Mouse (Mus musculus) splenic B cell, adult 2 months (primary cell): ENCODE measurements around the gene Nek9.

Experiments
- DNase-seq: peaks from one replicate; pipeline ENCODE4 v3.0.0-alpha.2; 2011; ENCODE audit warnings: low read depth, low spot score
- H3K27me3 ChIP-seq: 2 replicates; pipeline ENCODE4 v1.6.1; 2012; ENCODE audit warnings: mild to moderate bottlenecking, low read length, moderate library complexity, mixed read lengths; ENCODE audit not compliant: control insufficient read depth, poor library complexity, insufficient read depth, severe bottlenecking
- H3K36me3 ChIP-seq: 2 replicates; pipeline ENCODE4 v1.6.1; 2012; ENCODE audit warnings: mild to moderate bottlenecking, low read length, moderate library complexity, mixed read lengths; ENCODE audit not compliant: control insufficient read depth, poor library complexity, insufficient read depth, severe bottlenecking

Nek9 gene

DNA sequence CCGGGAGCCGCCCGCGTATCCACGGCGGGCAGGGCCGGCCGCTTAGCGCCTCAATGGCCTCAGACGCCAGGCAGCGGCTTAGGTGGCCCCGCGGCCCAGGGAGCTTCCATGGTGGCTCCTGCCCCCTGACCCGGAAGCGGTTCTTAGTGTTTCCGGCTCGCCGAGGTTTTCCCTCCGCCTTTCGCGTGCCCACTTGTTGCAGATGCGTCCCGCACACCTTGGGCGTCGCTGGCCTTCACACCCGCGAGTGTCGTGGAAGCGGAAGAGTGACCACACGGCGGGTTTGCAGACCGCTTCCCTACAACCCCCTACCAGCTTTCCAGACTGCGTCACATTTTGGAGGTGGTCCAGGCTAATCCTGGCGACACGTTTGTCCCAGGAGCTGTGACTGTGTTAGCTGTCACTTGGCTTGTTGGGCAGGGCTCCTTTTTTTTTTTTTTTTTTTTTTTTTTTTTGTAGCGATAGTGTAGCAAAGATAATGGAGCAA is at the start of gene Nek9:
Gene Nek9 (minus strand): TSS at position 120 of the 487 bp plus-strand sequence.
- peak; percentile 95 for DNase-seq
- peaks cover 6% of the 10 kb centered on the region; the same call in 1 of the 2 replicates for H3K36me3 ChIP-seq
- H3K27me3 ChIP-seq = no peaks in the 10 kb centered on the region

DNA sequence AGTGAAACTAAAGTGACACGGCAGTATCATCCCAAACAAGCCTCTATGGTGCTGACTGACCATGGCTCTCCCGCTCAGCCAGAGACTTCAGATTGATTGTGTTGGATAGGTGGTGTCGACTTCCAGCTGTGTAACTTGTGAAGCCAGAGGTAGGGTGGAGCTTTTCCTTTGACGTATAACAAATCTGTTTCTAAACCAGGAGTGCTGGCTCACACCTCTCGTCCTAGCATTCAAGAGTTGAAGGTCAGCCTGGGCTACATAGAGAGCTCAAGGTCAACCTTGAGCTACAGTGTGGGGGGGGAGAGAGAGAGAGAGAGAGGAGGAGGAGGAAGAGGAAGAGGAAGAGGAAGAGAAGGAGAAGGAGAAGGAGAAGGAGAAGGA is 46.8 kb upstream of the Nek9 start:
- no peaks in the 10 kb centered on the region for H3K27me3 ChIP-seq
- H3K36me3 ChIP-seq = no peaks in the 10 kb centered on the region
- DNase-seq = no peak

DNA sequence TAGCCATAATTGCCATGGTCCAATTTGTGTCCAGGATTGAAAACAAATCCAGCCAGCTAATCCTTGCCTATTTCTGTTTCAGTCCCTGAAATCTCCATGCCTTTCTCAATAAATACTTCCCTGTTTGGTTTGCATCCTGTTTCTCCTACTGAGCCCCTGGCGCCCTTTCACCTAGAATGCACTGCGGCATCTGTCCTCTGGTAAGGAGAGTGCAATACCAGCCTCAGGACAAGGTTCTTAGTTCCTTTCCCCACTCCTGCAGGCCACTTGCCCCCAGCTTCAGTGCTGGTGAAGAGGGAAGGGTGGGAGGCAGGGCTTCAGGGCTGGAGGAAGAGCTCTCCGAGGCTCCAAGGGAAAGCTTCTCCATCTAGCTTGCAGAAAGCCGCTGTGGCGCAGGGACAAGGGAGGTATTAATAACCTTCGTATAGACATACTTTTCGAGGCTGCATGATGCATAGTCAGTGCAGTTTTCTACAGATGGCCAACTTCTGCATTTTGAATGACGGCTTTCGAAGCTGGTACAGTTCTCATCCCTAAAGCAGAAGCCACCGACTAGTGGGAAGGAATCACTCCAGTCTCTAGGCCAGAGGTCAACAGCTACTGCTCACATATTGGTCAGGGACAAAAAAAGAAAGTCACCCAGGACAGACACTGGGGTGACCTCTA is 46.3 kb upstream of the Nek9 start:
- Histone ChIP-seq H3K36me3 (no peaks in the 10 kb centered on the region), H3K27me3 (no peaks in the 10 kb centered on the region)
- DNase-seq = peak; percentile 49

DNA sequence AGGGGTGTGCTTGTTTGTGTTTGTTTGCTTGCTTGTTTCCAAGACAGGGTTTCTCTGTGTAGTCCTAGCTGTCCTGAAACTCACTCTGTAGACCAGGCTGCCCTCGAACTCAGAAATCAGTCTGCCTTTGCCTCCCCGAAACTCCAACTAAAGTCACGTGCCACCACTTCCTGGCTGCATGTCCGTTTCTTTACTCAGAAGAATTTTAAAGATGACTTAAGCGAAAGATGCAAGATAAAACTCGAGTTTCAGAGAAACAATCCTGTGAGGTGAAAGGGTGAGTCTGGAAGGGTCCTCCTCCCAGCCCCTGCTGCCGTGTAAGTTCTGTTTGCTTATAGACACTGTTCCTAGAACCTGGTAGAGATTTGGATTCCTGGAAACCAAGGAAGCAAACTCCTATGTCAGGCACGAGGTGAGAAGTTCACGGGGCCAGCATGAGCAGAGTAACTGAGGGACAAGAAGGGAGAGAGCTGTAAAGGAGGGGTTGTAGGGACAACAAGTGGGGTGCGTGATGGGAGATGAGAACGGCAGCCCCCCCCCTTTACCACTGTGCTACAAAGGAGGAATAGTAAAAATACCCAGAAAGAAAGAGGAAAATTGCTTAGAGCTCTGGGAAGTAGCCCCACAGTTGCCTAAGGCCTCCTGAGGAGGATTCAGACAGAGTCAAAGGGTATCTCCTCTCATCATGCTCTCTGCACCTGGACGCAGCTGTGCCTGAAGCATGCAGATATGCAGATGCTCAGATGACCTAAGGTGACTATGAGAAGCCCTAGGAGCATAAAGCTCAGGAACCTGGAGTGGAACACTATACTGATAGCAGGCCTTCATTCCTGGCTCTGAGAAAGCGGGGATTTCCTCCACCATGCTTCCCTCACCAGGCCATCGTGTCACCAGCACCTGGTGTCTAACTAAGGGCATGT is 43.9 kb upstream of the Nek9 start:
- H3K27me3 ChIP-seq = no peaks in the 10 kb centered on the region
- no peak for DNase-seq

DNA sequence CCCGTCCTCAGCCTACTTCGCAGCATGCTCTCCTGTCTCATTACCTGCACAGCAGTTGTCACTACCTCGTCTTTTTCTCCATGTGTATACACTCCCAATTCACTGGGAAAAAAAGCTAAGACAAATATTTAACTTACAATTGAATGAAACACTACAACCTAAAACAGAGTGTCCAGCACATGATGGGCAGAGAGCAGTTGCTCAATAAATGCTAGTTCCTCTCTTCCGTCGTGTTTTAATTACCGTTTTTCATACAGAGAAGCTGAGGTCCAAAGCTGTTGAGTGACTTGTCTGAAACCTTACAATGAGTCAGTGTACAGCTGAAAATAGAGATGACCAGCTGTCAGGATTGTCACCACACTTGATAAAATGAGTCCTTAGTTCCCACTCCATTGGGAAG is 42.4 kb upstream of the Nek9 start:
- Histone ChIP-seq H3K27me3 (no peaks in the 10 kb centered on the region), H3K36me3 (no peaks in the 10 kb centered on the region)
- no peak for DNase-seq

More for the DNA sequence above, 43.9 kb upstream of the Nek9 start:
- H3K36me3 ChIP-seq = no peaks in the 10 kb centered on the region

DNA sequence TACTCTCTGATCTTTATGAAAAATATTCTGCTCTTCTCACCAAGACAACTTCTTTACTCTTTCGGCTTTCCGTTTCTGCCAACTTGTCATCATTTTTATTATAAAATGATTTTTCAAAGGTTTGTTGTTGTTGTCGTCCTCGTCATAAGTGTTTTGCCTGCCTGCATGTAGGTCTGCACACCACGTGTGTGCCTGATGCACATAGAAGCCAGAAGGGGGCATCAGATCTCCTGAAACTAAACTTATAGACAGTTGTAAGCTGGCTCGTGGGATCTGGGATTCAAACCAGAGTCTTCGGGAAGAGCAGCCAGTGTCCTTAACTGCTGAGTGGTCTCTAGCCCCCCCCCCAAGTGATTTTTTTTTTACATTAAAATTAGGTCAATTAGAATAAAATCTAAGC is 41.8 kb upstream of the Nek9 start:
- Histone ChIP-seq H3K36me3 (no peaks in the 10 kb centered on the region), H3K27me3 (no peaks in the 10 kb centered on the region)
- DNase-seq = peak; percentile 18

DNA sequence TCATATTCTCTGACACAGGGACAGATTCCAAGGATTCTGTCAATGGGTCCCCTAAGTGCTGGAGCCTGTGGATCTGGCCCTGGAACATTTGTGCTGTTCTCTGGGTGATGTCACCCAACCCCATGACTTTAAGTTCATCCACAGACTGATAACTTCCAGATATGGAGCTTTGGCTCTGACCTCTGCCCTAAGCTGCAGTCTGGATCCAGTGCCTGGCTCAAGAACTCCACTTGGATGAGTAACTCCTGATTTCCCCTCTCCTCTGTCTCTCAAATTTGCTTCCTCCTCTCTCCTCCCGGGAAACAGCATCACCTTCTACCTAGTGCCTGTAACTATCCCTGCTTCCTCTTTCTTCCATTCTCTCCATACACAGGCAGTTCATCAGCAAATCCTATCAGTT is 41.1 kb upstream of the Nek9 start:
- H3K36me3 ChIP-seq = no peaks in the 10 kb centered on the region
- H3K27me3 ChIP-seq = no peaks in the 10 kb centered on the region
- no peak for DNase-seq

DNA sequence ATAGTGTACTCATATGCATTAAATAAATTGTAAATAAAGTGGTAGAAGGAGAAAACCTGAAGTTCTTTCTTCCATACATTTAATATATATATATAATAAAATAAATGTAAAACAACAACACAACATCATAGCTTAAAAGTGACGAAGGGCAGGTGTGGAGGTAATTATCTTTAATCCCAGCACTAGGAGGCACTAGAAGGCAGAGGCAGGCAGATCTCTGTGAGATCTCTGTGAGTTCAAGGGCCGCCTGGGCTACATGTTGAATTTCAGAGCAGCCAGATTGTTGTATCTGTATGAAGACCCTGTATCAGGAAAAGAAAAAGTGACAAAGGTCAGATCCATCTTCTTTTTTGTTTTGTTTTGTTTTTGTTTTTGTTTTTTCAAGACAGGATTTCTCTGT is 39.1 kb upstream of the Nek9 start:
- DNase-seq = peak; percentile 53
- H3K36me3 ChIP-seq = no peaks in the 10 kb centered on the region
- H3K27me3 ChIP-seq = no peaks in the 10 kb centered on the region

DNA sequence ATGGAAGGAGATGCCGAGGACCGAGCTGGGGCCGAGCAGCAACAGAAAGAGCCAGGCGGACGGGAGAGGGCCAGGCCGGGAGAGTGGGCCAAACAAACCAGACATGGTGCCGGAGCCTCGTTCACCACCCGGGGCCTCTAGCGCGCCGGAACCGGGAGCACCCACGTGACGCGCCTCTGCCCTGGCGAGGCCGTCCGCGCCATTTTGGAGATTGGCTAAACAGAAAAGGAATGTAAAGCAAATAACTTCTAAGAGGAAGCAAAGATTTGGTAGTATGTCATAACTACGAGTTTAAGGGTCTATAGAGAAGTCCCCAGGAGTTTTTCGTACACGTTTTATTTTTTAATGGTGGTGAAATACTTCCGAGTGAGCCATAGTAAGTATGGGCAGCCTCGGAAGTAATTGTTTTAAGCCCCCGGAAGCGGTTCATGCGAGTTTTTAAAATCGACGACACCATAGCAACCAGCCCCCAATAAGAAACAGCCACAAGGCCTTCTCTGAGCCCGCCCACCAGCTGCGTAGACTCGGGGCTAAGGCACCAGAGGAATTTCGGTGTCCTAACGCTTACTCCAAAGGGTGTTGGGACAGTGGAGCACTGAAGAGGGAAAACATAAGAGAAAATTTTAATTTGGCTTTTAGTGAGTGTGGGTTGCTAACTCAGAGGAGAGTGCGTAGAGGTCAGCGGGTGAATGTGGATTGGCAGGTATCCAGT is 35.6 kb upstream of the Nek9 start, which contains the start of gene Tmed10:
Gene Tmed10 (minus strand): TSS at position 287 of the 712 bp plus-strand sequence.
- H3K36me3 ChIP-seq = no peaks in the 10 kb centered on the region
- no peaks in the 10 kb centered on the region for H3K27me3 ChIP-seq
- peak; percentile 93 for DNase-seq

DNA sequence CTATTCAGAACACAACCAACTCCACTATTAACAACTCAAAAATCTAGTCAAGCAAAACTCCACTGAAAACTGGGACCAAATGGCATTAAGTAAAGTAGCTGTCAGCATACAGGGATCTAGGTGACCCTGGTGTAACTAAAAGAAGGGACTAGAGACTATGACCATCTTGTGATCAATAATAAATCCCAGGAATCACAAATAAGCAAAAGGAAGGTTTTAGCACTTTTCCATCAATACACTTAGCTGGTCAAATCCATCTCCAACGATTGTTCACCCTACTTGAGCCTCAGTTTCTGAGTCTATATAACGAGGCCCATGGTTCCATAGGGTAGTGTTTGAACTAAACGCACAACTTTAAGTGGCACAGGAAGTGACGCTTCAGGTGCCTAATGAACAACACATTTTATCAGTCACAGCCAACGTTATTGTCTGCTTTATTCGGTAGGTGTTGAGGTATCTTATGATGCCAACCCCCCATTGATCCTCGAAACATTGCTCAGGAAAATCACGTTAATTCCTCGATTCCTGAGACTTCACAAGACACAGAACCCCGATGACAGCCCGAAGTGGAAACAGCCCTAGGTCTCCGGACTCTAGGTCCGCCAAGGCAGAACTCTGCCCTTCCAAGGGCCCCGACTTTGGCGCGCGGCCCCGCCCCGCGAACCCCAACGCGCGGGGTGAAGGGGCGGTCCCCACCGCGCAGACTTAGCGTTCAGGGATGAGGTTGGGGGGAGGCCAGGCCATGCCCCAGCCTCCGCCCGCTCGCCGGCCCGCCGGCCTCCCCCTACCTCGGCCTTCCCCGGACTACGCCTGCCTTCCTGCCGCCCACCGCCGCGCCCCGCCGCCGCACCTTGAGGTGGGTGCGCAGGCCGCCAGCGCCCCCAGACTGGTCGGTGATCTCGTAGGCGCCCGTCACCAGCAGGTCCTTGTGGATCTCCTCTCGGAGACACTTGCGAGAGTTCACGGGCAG is 34.7 kb upstream of the Nek9 start:
- peak; percentile 76 for DNase-seq
- Histone ChIP-seq H3K36me3 (no peaks in the 10 kb centered on the region), H3K27me3 (no peaks in the 10 kb centered on the region)

DNA sequence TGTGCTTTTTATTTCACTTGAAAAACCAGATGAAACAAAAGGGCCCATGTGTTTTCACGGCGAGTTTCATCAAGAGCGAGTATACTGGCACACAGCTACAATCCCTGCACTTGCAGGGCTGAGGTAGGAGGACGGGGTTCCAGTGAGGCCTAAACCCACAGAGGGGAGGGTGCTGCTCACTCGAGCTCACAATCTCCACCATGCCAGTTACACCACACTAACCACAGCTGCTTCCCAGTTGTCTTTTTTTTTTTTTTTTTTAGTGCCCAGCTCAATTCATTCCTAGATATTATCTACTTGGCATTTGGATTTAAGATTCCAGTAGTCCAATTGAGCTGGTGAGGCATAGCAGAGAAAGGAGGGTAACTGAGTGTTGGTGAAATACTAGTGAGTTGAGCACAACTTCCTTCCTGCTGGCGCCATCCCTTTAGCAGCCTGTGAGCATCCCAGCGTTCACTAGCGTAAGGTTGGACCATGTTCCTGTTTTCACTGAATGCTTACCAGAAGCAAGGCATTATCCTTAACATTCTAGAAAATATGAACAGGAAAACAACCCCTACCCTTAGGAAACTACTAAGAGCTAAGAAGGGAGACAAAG is 33.0 kb upstream of the Nek9 start:
- DNase-seq = peak; percentile 36
- H3K36me3 ChIP-seq = no peaks in the 10 kb centered on the region
- no peaks in the 10 kb centered on the region for H3K27me3 ChIP-seq

DNA sequence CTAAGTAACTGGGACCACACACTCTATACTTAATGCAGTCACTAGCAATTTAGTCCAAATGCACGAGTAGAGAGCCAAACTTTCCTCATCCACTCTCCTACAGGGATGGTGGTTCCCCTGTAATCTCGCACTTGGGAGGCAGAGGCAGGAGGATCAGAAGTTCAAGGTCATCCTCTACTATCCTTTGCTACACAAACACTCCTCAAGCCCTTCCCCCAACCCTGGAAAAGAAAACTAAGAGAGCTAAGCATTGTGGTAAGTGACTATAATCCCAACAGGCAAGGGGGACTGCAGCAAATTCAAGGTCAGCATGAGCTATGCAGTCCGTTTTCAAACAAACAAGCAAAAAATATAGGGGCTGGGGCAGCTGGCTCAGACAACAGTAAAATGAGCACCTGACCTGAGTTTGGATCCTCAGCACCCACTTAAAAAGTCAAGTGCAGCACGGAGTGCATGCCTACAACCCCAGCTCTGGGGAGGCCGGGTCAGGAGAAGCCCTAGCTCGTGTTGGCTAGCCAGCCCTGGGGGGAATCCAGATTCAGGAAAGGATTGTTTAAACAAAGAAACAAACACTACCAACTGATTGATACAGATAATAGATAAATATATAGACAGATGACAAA is 29.4 kb upstream of the Nek9 start:
- Histone ChIP-seq H3K36me3 (no peaks in the 10 kb centered on the region), H3K27me3 (no peaks in the 10 kb centered on the region)
- no peak for DNase-seq

DNA sequence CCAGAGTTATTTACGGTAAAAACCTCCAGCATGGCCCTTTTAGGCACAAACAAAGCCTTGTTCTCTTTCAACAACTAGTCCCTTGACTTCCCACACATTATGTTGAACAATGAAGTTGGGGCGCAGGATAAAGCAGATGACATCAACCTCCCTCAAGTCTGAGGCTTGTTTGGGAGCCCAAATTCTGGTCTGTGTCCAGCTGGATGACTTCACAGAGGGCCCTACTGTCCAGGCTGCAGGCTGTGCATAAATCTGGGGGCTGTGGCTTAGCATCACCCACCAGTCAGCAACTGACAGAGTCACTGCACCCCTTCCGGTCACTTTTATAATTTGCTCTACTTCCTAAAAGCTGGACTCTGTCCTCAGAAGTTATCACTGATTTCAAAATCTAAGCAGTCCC is 27.1 kb upstream of the Nek9 start:
- Histone ChIP-seq H3K27me3 (no peaks in the 10 kb centered on the region), H3K36me3 (no peaks in the 10 kb centered on the region)
- no peak for DNase-seq
